Comparison of ENCODE assay signal across 31 mouse cellular contexts in the genomic region with DNA sequence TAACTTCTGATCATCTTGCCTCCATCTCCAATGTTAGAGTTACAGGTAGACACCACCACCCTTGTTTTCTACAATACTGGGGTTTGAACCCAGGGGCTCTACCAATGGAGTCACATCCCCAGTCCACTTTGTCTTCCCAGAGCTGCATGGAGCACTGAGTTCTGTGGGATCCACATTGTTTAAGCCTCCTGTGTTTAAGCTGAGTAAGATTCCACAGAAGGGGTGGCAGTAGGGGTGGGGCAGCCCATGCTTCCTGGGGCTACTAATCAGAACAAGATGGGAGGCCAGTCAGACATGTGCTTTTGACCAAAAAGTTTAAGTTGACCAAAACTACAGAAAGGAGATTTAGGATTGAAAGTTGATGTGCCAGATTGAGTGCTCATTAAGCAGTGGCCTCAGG.
"Had no signal": no experiment of that assay in that cellular context is flagged by ENCODE, and none has a peak within 500 bp of the region (broad histone marks: within the 10 kb centered on the region; RNA-seq: fewer than 3 reads in every experiment).

No protein-coding gene starts in this region.

- H3K9me3 ChIP-seq: limb, embryonic 10.5 days; limb, embryonic 12.5 days; limb, embryonic 13.5 days; limb, embryonic 15.5 days; liver, embryonic 12.5 days; liver, embryonic 13.5 days; liver, embryonic 15.5 days; lung, embryonic 15.5 days; megakaryocyte, embryonic 14.5 days; midbrain, embryonic 10.5 days; midbrain, embryonic 12.5 days; midbrain, embryonic 13.5 days; midbrain, embryonic 15.5 days; neural tube, embryonic 12.5 days had no signal

- H3K27me3 ChIP-seq: limb, embryonic 12.5 days; limb, embryonic 13.5 days; limb, embryonic 15.5 days; liver, embryonic 12.5 days; liver, embryonic 13.5 days; liver, embryonic 15.5 days; lung, embryonic 15.5 days; megakaryocyte, embryonic 14.5 days; midbrain, embryonic 12.5 days; midbrain, embryonic 13.5 days; midbrain, embryonic 15.5 days; neural tube, embryonic 12.5 days had no signal

- H3K4me1 ChIP-seq: limb, embryonic 10.5 days; limb, embryonic 12.5 days; limb, embryonic 15.5 days; liver, embryonic 12.5 days; liver, embryonic 13.5 days; liver, embryonic 15.5 days; lung, embryonic 15.5 days; megakaryocyte, embryonic 14.5 days; midbrain, embryonic 10.5 days; midbrain, embryonic 12.5 days; midbrain, embryonic 13.5 days; midbrain, embryonic 15.5 days; neural tube, embryonic 12.5 days had no signal

- H3K27ac ChIP-seq: limb, embryonic 10.5 days; limb, embryonic 12.5 days; limb, embryonic 13.5 days; limb, embryonic 15.5 days; liver, embryonic 12.5 days; liver, embryonic 13.5 days; liver, embryonic 14.5 days; liver, embryonic 15.5 days; lung, embryonic 15.5 days; macrophage; midbrain, embryonic 10.5 days; midbrain, embryonic 12.5 days; midbrain, embryonic 13.5 days; midbrain, embryonic 15.5 days; neural tube, embryonic 12.5 days had no signal

- DNase-seq: left cerebral cortex, postnatal 4 days; liver; liver, embryonic 13.5 days; liver, postnatal 0 days; lung, adult 18-20 months; lung, adult 2 months; lung, embryonic 14.5 days; lung, postnatal 10 days; lung, postnatal 14 days; lung, postnatal 36 days; lung, postnatal 4 days; midbrain, embryonic 14.5 days had no signal

- H3K9ac ChIP-seq: limb, embryonic 12.5 days; limb, embryonic 13.5 days; limb, embryonic 15.5 days; liver, embryonic 12.5 days; liver, embryonic 13.5 days; liver, embryonic 14.5 days; liver, embryonic 15.5 days; liver, postnatal 0 days; lung, embryonic 14.5 days; lung, embryonic 15.5 days; midbrain, embryonic 12.5 days; midbrain, embryonic 13.5 days; midbrain, embryonic 15.5 days; neural tube, embryonic 12.5 days had no signal

- H3K4me3 ChIP-seq: limb, embryonic 10.5 days; limb, embryonic 12.5 days; limb, embryonic 13.5 days; limb, embryonic 15.5 days; liver, embryonic 12.5 days; liver, embryonic 13.5 days; liver, embryonic 15.5 days; lung, embryonic 15.5 days; megakaryocyte, embryonic 14.5 days; midbrain, embryonic 10.5 days; midbrain, embryonic 12.5 days; midbrain, embryonic 13.5 days; midbrain, embryonic 15.5 days; myocyte; neural tube, embryonic 12.5 days had no signal

- ATAC-seq: liver, embryonic 12.5 days; liver, postnatal 0 days; lung, postnatal 0 days; midbrain, embryonic 13.5 days; midbrain, embryonic 15.5 days; midbrain, embryonic 16.5 days had no signal

- H3K4me2 ChIP-seq: limb, embryonic 12.5 days; limb, embryonic 13.5 days; limb, embryonic 15.5 days; liver, embryonic 12.5 days; liver, embryonic 13.5 days; liver, embryonic 15.5 days; lung, embryonic 14.5 days; lung, embryonic 15.5 days; midbrain, embryonic 11.5 days; midbrain, embryonic 12.5 days; midbrain, embryonic 13.5 days; midbrain, embryonic 15.5 days; neural tube, embryonic 12.5 days had no signal

- H3K36me3 ChIP-seq: limb, embryonic 10.5 days; limb, embryonic 12.5 days; limb, embryonic 13.5 days; limb, embryonic 15.5 days; liver, embryonic 12.5 days; liver, embryonic 13.5 days; liver, embryonic 15.5 days; lung, embryonic 15.5 days; midbrain, embryonic 10.5 days; midbrain, embryonic 12.5 days; midbrain, embryonic 13.5 days; midbrain, embryonic 15.5 days; neural tube, embryonic 12.5 days had no signal
